Mouse (Mus musculus) heart, adult 11 months (tissue): ENCODE measurements around the gene Pck1.
"Not testable (repeated sequence)": the region's sequence is repeated elsewhere in the genome, so short reads cannot be mapped to it uniquely, and the experiment has no call there.

Source experiments
- DNase-seq: peaks from one replicate; pipeline ENCODE4 v3.0.0; 2022

Pck1 gene

GRCm38 (mm10) chr2:173152436-173153151 lies at the start of gene Pck1:
TSS of gene Pck1 (plus strand) at chr2:173153048.
- DNase-seq: no peak

- DNase-seq: no peak
Observed at GRCm38 (mm10) chr2:173106409-173106808, 46.4 kb upstream of the Pck1 start.

DNA sequence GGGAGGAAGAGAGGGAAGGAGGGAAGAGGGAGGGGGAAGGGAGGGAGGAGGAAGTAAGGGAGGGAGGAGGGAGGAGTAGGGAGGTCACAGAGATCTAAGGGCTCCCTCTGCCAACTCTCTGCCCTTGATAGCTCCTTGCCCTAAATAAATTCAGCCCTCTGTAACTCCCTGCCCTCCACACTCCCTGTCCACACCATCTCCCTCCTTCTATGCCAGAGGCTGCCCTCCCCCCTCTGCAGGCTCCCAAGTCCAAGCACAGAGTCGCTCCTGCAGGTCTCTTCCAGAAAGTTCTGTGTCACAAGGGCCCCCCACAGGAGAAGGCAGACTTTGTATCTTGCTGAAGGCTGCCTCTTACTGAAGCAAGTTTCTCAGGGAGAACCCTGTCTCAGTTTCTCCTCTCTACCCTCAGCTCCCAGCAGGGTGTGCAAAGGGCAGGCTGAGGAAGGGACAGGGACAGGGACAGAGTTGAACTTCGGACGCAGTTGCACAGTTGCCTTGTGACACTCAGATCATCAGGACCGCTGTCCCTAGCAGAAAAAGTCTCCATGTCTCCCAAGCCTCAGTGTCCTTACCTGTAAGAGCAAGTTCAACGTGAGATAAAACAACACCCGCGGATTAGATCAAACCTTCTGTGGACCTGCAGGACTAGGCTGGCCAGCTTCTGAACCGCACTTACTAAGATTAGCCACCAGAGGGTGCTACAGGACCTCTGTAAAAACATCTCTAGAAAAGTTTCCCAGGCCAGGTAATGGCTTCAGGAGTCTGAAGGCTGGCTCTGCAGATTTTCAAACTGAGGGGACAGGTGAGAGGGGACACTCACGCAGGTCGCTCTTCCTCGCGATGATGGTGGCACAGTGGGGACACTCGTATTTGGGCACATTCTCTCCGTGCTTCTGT lies 45.7 kb upstream of the Pck1 start:
- DNase-seq: peak; percentile 93

GRCm38 (mm10) chr2:173108509-173109190 lies 44.2 kb upstream of the Pck1 start:
- no peak for DNase-seq

DNA sequence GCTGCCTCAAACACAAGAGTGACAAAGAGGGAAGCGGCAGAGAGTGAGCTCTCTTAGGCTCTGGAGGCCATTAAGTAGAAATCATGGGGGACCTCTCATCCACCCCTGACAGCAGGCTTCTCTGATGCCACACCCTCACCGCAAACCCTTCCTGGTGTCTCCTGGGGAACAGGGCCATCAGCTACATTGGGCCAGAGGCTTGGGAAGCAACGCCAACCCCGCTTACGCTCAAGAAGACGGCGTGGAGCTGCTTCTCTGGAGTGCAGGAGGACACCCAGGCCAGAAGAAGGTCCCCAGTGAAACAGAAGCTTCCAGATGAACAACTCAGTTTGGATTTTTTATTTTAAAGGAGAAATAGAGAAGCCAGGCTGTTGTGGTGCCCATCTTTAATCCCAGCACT lies 43.3 kb upstream of the Pck1 start:
- DNase-seq: peak; percentile 92

DNA sequence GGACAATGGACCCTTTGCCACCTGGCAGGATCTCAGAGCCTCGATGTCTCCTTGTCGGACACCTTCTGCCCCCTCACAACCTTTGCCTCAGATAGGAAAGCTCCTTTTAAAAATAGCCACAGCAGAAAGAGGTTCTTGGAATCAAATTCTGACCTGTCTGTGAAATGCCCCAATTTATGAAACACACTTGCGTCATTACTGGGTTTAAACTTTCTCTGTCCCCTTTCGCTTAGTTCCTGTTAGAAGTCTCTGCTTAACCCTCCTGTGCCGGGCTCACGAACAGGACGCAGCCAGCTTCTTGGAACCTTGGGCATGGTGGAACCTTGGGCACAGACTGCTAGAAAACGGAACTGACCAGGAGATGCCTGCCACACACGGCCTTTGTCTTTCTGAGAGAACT lies 42.3 kb upstream of the Pck1 start:
- no peak for DNase-seq

DNA sequence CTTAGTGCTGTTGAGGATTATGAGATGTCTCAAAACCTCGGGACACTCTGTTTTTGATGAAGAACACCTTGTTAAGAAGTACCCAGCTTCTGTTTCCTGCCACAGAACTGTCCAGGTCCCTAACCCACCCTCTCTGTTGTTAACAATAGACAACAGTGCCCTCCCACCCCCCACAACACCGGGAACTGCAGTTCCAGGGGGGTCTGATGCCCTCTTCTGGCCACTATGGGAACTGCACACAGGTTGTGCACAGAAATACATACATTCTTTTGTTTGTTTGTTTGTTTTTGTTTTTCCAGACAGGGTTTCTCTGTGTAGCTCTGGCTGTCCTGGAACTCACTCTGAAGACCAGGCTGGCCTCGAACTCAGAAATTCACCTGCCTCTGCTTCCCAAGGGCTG lies 39.1 kb upstream of the Pck1 start:
- DNase-seq: not testable (repeated sequence)

GRCm38 (mm10) chr2:173119023-173119944 lies 33.6 kb upstream of the Pck1 start, which contains the start of gene Ctcfl:
TSS of gene Ctcfl (minus strand) at chr2:173119525.
- no peak for DNase-seq

DNA sequence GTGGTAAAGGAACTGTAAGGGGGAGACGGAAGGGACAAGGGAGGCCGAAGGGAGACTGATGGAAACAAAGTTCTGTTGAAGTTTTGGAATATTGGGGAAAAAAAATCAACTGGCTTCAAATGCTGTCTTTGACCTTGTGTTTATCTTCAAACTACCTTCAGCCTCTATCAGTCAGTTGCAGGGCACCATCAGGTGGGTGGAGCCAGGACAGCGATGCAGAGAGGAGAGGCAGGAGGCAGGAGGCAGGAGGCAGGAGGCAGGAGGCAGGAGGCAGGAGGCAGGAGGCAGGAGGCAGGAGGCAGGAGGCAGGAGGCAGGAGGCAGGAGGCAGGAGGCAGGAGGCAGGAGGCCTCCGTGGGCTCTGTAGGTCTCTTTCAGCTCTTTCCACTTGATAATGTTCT lies 32.7 kb upstream of the Pck1 start:
- not testable (repeated sequence) for DNase-seq

DNA sequence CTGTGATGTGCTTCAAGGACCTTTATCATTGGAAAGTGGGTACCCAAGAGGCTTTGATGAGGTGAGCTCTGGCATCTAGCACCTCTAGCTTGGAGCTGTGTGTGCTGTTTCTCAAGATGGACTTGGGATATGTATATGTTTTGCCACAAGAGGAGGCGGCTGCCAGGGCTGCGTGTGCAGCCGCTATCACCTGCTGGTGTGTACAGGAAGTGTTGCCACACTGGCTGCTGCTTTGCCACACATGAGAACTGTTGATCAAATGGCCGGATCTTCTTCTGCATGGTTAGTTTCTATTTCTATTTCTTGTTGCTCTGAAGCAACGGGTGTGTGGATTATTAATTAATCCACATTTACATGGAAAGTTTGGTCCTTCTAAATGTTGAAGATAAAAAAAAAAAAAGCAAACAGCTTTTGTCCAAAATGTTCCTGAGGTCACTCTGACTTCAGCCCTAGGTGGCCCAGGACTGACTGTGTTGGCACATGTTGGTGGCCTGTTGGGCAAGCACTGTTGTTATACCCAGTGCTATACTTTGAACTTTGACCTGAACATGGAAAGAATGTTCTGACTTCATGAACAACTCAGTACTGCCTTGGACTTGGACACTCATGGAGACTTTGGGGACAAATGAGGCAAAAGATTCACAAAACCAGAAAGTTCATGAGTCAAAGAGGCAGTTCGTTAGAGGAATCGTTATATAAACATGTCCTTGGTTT lies 28.7 kb upstream of the Pck1 start:
- no peak for DNase-seq

DNA sequence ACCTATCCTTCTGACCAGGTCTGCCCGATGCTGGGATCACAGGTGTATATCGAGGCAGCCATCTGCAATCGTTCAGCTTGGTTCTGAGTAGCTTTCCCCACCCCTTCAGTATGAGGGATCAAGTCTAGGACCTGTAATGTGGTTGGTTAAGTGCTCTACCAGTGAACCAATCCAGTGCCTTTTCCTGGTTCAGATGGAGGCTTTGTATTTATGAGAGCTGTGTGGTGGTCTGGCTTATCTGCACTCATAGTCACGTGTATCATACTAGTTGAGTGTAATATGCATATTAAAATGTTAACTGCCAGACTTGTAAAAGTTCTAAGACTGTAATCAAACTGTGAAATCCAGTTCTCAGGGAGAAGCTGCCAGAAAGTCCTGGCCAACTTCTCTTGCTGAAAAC lies 26.5 kb upstream of the Pck1 start:
- DNase-seq: no peak

GRCm38 (mm10) chr2:173129111-173129510 lies 23.7 kb upstream of the Pck1 start:
- no peak for DNase-seq

DNA sequence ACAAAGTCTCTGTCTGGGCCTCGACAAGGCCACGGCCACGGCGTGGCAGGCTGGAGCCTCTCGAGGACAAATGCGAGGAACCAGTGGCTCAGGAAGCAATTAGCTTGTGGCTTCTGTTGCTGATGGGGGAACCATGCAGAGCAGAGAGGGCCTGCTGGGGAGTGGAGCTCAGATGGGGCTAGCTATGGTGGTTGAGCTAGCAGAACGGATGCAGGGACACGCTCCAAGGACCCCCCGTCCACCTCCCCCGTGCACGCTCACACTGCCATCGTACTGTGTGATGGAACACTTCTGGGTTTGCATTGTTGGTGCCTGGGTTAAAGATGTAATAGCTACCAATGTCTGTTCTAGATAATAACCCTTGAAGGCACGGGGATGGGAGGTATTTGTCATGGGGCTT lies 20.6 kb upstream of the Pck1 start:
- no peak for DNase-seq

DNA sequence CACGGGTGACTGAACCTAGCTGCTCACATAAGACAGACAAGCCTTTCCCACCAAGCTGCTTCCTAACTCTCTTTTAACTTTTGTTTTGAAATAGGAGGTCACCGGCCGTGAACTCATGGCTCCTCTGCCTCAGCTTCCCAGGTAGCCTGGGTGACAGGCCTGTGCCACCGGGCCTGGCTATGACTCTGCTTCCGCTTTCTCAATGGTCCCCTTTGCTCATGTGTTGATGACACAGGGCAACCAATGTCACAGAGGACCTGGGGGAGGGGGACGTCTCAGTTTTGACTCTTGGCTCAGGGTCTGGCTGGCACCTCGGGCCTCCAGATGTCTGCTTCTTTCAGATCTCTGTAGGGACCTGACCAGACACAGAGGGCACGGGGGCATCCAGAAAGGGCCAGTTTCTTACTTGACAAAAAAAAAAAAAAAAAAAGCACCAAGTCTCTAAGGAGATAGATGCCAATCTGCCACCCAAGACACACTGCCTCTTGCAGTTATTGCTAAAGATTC lies 20.0 kb upstream of the Pck1 start:
- no peak for DNase-seq

GRCm38 (mm10) chr2:173134695-173135094 lies 18.2 kb upstream of the Pck1 start:
- DNase-seq: no peak

DNA sequence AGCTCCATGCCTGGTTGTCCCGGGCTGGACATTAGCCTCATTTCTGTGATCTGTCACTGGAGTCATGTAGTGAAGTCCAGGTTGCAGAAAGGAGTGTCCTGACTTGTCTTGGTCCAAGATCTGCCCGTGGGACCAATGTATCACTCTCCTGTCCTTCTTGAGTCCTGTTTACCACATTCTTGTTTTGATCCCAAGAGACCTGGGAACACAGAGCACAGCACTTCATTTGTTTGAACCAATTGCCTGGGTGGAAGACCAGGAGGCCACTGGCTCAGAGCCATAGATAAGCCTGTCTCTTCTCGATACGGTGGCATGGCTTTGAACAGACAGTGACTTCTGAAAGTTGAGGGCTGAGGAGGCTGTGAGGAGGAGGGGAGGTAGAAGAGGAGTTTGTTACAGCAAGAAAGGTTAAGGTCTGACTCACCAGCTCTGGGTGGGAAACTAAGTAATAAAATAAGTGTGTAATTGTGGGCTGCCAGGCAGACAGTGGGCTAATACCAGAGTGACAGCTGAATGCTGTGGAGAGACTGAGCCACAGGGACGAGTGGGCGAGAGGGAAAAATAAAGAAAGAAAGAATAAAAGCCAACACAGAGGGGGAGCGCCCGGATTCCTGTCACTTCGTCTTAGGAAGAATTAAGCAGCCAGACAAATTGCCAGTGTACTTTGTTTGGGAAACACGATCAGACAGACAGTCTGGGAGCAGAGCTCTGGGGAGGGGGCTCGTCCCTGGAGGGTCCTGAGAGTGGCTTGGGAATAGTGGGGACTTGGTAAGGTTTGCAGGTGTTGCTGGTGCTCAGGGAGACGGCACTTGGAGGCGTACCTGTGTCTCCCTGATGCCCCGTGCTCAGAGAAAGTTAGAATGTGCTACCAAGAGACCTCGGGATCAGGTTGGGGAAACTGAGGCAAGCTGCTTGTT lies 14.3 kb upstream of the Pck1 start:
- DNase-seq: no peak

GRCm38 (mm10) chr2:173143611-173144010 lies 9.2 kb upstream of the Pck1 start:
- no peak for DNase-seq

DNA sequence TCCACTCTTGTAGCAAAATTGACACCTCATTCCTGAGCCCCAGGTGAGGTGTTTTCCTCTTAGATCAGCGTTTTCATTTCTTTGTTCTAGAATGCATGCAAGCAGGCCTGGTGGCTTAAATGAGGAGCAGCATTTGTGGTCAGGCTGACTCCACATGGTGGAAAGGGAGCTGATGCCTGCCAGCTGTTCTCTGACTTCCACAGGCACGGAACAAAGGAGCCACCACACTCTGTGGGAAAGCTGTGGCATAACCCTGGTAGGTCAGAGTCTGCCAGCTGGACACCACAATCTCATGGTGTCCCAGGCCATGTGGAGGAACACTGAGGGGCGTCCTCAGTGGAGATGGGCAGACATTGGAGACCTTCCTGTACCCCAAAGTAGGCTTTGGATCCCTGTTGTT lies 7.0 kb upstream of the Pck1 start:
- no peak for DNase-seq

- no peak for DNase-seq
Observed at GRCm38 (mm10) chr2:173146728-173147127, 6.1 kb upstream of the Pck1 start.

- no peak for DNase-seq
Observed at GRCm38 (mm10) chr2:173148001-173148400, 4.8 kb upstream of the Pck1 start.
